Mouse (Mus musculus): ENCODE measurements around the gene Nudt16l1. TPM values are rescaled to one million over a fixed set of nuclear protein-coding genes. Genes with fewer than 3 reads are reported as not detected.

The Nudt16l1 gene
- 124 and 125 TPM in 2 replicates for polyA plus RNA-seq (2016; fragmentation: Nextera tagmentation; extraction: Ambion mirVana)

DNA sequence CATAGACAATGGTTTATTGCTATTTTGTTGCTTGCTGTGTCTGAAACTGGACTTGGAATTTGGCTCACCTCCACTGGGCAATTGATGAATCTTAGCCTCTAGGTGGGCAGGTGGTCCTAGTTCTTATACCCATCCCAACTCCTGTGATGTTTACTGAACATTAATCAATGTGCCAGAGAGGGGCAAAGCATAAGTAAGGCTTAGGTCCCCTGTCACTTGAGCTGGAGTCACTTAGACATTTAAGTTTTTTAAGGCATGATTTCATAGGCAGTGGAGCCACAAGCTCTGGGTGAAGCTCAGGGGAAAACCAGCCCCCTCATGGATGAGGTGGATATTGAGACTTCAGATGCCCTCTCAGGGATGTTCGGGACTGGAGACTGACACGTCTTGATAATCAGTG, at the start of gene Nudt16l1:
Nudt16l1 (plus strand) TSS at position 301 of the 400 bp plus-strand sequence.
- H3K27me3 ChIP-seq: no peaks in the 10 kb centered on the region
- no peaks in the 10 kb centered on the region for H3K9me3 ChIP-seq
- no peak for ATAC-seq (ENCODE audit: low FRiP score)
- H3K4me1 ChIP-seq: peaks cover 19% of the 10 kb centered on the region
- WGBS: 4% methylated on average over 2 of the region's 2 CpGs
- peak within 1 kb of the TSS; percentile 76 for H3K27ac ChIP-seq
- H3K4me2 ChIP-seq: peak within 1 kb of the TSS; percentile 96
- H3K36me3 ChIP-seq (replicated peaks): peaks cover 79% of the 10 kb centered on the region
- peak within 1 kb of the TSS; percentile 76 for H3K4me3 ChIP-seq (replicated peaks)
- H3K9ac ChIP-seq: peak within 1 kb of the TSS; percentile 90

DNA sequence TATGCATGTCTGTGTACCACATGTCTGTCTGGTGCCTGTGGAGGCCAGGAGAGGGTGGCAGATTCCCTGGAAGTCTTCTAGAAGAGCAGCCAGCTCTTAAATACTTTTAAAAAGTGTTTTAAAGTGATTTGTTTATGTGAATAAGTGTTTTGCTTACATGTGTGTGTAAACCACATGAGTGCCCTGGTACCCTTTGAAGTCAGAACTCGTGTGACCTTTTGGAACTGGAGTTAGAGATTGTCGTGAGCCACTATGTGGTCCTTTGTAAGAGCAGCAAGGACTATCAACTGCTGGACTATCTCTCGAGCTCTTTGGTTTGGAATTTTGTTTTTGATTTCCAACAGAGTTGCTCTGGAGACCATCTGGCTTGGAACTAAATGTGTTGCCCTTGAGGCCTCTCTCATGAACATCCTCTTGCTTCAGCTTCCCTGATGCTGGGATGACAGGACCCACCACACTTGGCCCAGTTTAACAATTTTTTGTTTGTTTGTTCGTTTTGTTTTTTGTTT, 48.3 kb upstream of the Nudt16l1 start:
- no peaks in the 10 kb centered on the region for H3K9me3 ChIP-seq
- H3K4me2 ChIP-seq: no peak overlapping the region

DNA sequence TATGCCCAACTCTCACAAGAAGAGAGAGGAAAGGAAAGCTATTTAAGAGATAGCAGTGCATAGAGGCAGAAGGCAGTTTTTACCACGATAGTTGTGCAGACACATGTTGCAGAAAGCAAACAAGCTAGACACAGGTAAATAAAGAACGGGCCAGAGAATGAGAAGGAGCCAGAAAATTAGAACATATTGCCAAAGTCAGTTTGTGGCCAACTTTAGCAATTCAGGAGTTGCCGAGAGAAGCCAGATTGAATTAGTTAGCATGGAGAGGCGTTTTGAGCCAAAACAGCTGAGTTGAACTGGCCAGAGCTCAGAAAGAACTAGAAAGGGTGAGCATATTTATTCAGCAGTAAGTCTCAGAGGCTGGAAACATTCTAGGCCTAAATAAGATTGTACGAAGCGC, 46.4 kb upstream of the Nudt16l1 start:
- H3K9ac ChIP-seq: no peak overlapping the region
- H3K4me3 ChIP-seq (replicated peaks): no peak overlapping the region
- no peaks in the 10 kb centered on the region for H3K36me3 ChIP-seq (replicated peaks)
- H3K27ac ChIP-seq: no peak overlapping the region
- H3K27me3 ChIP-seq: no peaks in the 10 kb centered on the region
- ATAC-seq (ENCODE audit: low FRiP score): no peak
- WGBS: 95% methylated on average over 6 of the region's 6 CpGs
- no peak overlapping the region for H3K4me2 ChIP-seq
- H3K9me3 ChIP-seq: no peaks in the 10 kb centered on the region
- H3K4me1 ChIP-seq: peaks cover 13% of the 10 kb centered on the region

More for the DNA sequence above, 48.3 kb upstream of the Nudt16l1 start:
- Histone ChIP-seq H3K36me3 (replicated peaks) (no peaks in the 10 kb centered on the region), H3K9ac (no peak overlapping the region), H3K4me3 (replicated peaks) (no peak overlapping the region), H3K27me3 (no peaks in the 10 kb centered on the region), H3K27ac (no peak overlapping the region), H3K4me1 (peaks cover 20% of the 10 kb centered on the region)
- no peak for ATAC-seq (ENCODE audit: low FRiP score)
- 85% methylated on average over 4 of the region's 4 CpGs for WGBS

DNA sequence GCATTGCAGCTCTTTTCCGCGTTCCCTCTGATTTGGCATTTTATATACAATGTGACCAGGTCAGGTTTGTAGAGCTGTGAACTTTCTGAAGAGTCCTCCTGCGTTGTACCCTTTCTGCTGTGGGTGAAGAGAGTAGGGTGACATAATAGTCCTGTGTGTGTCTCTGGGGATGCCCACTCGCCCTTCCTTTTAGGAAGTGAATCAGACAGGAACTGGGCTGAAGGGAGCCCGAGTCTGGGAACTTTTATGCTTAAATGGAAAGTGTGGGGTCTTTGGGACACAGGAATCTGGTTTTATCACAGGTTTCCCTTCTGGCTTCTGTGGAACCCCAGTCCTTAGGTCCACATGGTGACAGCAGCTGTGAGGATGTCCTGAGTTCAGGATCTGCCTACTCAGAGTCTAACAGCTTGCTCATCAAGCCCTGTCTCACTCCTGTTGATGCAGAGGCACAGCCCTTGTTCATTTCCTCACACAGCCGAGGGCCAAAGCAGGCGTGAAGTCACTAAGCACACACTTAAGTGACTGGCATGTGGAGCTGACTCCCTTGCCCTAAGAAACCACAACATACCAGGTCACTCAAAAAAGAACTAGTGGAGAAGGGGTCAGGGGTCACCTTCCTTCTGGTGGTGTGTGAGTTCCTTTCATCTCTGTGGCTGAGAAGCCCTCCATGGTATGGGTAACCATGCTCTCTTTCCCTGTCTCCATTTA, 44.2 kb upstream of the Nudt16l1 start:
- no peak for ATAC-seq (ENCODE audit: low FRiP score)
- WGBS: 86% methylated on average over 7 of the region's 7 CpGs
- H3K27ac ChIP-seq: no peak overlapping the region

DNA sequence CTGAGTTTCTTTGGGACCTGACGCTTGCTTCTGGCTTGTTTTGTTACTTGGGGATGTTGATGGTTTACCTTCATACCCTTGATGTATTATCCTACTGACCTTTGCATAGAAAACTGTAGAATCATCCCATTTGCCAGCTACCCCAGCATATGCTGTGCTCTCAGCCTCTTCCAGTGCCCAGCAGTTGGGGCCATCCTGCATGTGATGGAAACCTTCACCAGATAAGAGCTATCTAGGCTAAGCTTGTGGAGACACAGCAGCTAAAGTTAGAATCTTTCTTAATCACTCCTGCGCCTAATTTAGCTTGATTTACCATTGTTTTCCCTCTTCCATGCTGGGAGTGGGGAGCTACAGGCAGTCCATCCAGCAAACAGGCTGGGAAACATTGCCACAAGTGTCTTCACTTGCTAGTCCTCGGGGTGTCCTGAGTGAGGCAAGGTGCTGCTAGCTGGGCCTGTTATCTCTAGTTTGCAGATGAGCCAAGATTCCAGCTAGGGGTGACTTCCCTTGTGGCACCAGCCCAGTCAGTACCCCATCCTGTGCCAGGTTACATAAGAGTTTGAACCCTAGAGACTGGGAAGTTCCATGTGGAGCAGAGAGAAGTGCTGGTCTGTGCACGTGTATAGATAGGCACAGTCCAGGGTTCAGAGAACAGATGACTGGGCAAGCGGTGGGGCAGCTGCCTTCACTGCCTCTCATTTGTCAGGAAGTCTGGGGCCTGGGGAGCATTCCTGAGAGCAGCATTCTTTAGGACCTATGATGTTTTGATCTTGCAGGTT, 42.1 kb upstream of the Nudt16l1 start:
- Histone ChIP-seq H3K9ac (no peak overlapping the region), H3K4me1 (peaks cover 9% of the 10 kb centered on the region; the same call in 1 of the 2 replicates), H3K9me3 (no peaks in the 10 kb centered on the region), H3K27me3 (no peaks in the 10 kb centered on the region), H3K36me3 (replicated peaks) (no peaks in the 10 kb centered on the region), H3K27ac (no peak overlapping the region), H3K4me3 (replicated peaks) (no peak overlapping the region), H3K4me2 (no peak overlapping the region)
- no peak for ATAC-seq (ENCODE audit: low FRiP score)
- 80% methylated on average over 5 of the region's 5 CpGs for WGBS

More for the DNA sequence above, 44.2 kb upstream of the Nudt16l1 start:
- no peak overlapping the region for H3K4me2 ChIP-seq
- H3K9me3 ChIP-seq: no peaks in the 10 kb centered on the region
- no peak overlapping the region for H3K9ac ChIP-seq
- 0 out of 2 replicates have a peak, but pooled peaks cover 3% of the 10 kb centered on the region for H3K4me1 ChIP-seq
- no peaks in the 10 kb centered on the region for H3K36me3 ChIP-seq (replicated peaks)
- no peak overlapping the region for H3K4me3 ChIP-seq (replicated peaks)
- no peaks in the 10 kb centered on the region for H3K27me3 ChIP-seq

DNA sequence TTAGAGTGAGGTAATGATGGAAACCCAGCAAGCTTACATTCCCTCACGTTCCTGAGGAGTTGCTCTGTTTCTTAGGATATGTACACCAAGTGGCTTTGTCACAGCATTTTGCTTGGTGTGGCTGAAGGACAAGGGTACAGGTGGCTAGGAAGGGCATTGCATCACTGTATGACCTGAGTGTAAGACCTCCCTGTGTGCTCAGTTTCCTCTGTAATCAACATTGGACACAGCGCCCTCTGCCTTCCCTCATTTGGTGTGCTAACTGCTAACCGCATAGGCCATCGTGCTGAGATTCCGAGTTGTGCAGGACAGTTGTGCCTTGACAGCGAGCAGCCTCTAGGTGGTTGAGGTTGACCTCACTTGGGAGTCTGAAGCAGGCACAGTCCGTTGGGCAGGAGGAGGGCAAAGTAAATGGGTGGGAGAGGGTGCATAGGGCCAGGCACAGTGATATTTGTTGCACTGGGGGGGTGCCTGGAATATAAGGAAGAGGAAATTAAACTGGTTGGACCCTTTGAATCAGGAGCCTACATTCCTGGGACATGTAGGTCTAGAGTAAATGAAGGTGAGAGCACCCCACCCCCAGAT, 41.3 kb upstream of the Nudt16l1 start:
- 55% methylated on average over 7 of the region's 7 CpGs for WGBS
- ATAC-seq (ENCODE audit: low FRiP score): no peak
- Histone ChIP-seq H3K9ac (no peak overlapping the region), H3K36me3 (replicated peaks) (no peaks in the 10 kb centered on the region), H3K27me3 (no peaks in the 10 kb centered on the region), H3K4me3 (replicated peaks) (no peak overlapping the region), H3K4me1 (peaks cover 10% of the 10 kb centered on the region; the same call in 1 of the 2 replicates), H3K4me2 (no peak overlapping the region), H3K9me3 (no peaks in the 10 kb centered on the region), H3K27ac (no peak overlapping the region)

DNA sequence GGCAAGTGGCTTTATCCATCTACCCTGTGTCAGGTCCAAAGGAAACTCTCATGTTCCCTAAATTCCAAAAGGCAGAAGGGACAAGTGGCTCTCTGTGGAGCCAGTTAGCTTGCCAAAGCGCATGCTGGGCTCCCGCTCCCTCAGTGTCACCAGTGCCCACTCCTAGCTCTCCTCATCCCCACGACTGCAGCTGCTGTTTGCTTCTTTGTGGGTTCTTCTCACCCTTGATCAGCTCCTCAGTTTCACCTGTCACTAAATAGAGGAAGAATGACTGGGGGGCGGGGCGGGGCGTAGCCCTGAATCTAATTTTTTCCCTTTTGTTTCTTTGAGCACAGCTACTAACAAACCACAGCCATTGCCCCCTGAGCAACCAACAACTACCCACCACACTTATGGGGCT, 39.7 kb upstream of the Nudt16l1 start:
- H3K4me1 ChIP-seq: peaks cover 10% of the 10 kb centered on the region; the same call in 1 of the 2 replicates
- no peak overlapping the region for H3K4me3 ChIP-seq (replicated peaks)
- ATAC-seq (ENCODE audit: low FRiP score): no peak
- no peak overlapping the region for H3K9ac ChIP-seq
- H3K27me3 ChIP-seq: no peaks in the 10 kb centered on the region
- WGBS: 88% methylated on average over 6 of the region's 6 CpGs
- H3K27ac ChIP-seq: no peak overlapping the region
- H3K4me2 ChIP-seq: no peak overlapping the region
- no peaks in the 10 kb centered on the region for H3K36me3 ChIP-seq (replicated peaks)
- H3K9me3 ChIP-seq: no peaks in the 10 kb centered on the region

DNA sequence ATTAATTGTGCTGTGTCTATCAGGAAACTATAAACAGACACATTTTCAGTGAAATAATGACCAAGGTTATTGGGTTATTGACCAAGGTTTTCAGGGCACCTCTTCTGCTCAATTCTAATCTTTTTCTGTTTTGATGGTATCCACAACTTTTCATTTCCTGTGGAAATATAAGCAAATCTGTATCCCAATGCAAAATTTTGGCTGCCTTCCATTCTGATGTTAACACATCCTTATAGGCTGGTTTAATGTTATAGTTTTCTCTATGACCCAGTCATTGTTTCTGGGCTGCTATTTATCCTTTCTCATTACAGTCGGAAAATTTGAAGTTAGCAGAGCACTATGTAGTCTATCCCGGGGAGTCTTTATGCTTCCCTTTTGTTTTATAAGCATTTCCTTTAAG, 38.9 kb upstream of the Nudt16l1 start:
- Histone ChIP-seq H3K27me3 (no peaks in the 10 kb centered on the region), H3K4me3 (replicated peaks) (no peak overlapping the region), H3K4me2 (no peak overlapping the region), H3K36me3 (replicated peaks) (no peaks in the 10 kb centered on the region), H3K9ac (no peak overlapping the region), H3K27ac (no peak overlapping the region), H3K4me1 (peaks cover 10% of the 10 kb centered on the region; the same call in 1 of the 2 replicates), H3K9me3 (no peaks in the 10 kb centered on the region)
- 83% methylated on average over 2 of the region's 2 CpGs for WGBS
- no peak for ATAC-seq (ENCODE audit: low FRiP score)

DNA sequence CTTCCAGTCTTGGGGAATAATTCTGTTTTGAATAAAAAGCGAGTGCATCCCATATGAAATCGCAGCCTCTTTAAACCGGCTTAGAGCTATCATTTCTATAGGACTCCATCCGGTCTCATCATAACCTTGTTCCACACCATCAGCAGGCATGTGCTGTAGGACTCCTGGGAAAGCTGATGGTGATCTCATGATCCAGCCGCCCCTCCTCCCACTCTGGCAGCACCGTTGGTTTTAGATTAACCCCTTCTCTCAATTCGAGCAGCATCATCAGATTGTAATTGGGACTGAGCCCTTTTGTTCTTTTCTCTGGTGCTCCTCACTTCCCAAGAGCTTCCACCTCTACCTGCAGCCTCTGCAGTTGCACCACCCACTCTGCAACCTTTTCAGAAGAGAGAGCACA, 37.4 kb upstream of the Nudt16l1 start:
- H3K27ac ChIP-seq: no peak overlapping the region
- WGBS: 54% methylated on average over 7 of the region's 7 CpGs

DNA sequence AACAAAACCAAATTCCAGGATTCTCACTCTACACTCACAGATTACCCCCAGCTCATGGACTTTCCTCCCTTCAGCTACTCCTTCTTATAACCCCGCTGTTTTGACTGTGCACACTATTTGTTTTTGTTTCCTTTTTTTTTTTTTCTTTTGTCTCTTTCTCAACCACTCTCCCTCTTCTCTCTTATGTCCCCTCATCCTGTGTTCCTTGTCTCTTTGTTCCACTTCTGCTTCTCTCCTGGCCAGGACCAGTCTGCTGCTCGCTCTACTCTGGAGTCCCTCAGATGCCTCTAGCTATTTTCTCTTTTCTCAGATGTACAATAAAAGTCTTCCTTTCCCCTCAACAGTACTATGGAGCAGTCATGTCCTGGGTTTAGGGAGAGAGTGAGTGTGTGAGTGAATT, 36.2 kb upstream of the Nudt16l1 start:
- no peak for ATAC-seq (ENCODE audit: low FRiP score)
- Histone ChIP-seq H3K27ac (no peak overlapping the region), H3K4me3 (replicated peaks) (no peak overlapping the region), H3K4me1 (peaks cover 10% of the 10 kb centered on the region; the same call in 1 of the 2 replicates), H3K27me3 (no peaks in the 10 kb centered on the region), H3K36me3 (replicated peaks) (peaks cover 1% of the 10 kb centered on the region; the same call in 1 of the 2 replicates), H3K4me2 (no peak overlapping the region), H3K9me3 (no peaks in the 10 kb centered on the region), H3K9ac (no peak overlapping the region)
- WGBS: 80% methylated on average over 2 of the region's 2 CpGs

More for the DNA sequence above, 37.4 kb upstream of the Nudt16l1 start:
- H3K9ac ChIP-seq: no peak overlapping the region
- H3K36me3 ChIP-seq (replicated peaks): no peaks in the 10 kb centered on the region
- H3K27me3 ChIP-seq: no peaks in the 10 kb centered on the region
- H3K9me3 ChIP-seq: no peaks in the 10 kb centered on the region
- H3K4me3 ChIP-seq (replicated peaks): no peak overlapping the region
- ATAC-seq (ENCODE audit: low FRiP score): no peak; the same call in 1 of the 2 replicates
- H3K4me2 ChIP-seq: no peak overlapping the region
- H3K4me1 ChIP-seq: peaks cover 10% of the 10 kb centered on the region; the same call in 1 of the 2 replicates

DNA sequence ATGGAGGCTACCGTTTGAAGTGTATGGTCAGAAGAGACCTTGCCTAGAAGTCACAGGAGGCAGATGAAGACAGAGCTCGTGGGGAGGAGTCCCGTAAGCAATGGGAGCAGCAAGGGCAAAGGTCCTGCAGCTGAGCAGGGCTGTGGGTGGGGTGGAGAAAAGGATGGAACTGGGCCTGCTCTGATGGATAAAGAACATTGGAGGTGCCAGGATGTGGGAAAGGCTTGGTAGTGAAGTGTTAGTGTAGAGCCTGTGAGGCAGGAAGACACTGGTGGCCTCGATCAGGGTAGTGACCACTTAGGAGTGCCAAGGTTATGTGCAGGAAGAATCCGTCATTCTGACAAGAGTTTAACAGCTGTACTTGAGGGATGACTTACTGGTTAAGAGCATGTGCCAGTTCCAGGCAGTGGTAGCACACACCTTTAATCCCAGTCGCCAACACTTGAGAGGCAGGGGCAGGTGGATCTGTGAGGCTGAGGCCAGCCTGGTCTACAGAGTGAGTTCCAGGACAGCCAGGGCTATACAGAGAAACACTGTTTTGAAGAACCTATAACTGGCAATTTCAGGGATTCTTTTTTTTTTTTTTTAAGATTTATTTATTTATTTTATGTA, 35.0 kb upstream of the Nudt16l1 start:
- 87% methylated on average over 6 of the region's 6 CpGs for WGBS
- no peaks in the 10 kb centered on the region for H3K27me3 ChIP-seq
- H3K36me3 ChIP-seq (replicated peaks): peaks cover 4% of the 10 kb centered on the region; the same call in 1 of the 2 replicates
- H3K4me2 ChIP-seq: no peak overlapping the region
- H3K4me1 ChIP-seq: peaks cover 10% of the 10 kb centered on the region; the same call in 1 of the 2 replicates
- ATAC-seq (ENCODE audit: low FRiP score): no peak
- no peaks in the 10 kb centered on the region for H3K9me3 ChIP-seq
- H3K4me3 ChIP-seq (replicated peaks): no peak overlapping the region
- no peak overlapping the region for H3K27ac ChIP-seq
- H3K9ac ChIP-seq: no peak overlapping the region

DNA sequence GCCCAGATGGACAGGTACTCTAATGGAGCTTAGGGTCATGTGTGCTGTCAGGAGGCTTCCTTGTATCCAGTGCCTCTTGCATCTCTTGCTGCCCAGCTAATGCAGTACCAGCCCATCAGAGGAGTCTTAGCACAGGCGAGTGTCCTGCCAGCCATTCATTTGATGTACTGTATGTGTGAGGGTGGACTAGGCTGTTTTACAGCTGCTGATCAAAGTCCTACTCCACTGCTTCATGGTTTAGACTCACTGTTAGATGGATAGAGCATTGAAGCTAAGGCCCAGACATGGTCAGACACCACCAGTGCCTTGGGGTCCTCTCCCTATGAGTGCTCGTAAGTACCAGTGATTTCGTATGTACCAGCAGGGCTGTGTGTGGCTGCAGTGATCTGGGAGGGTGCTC, 33.7 kb upstream of the Nudt16l1 start:
- no peak for ATAC-seq (ENCODE audit: low FRiP score)

More for the DNA sequence above, 33.7 kb upstream of the Nudt16l1 start:
- H3K9me3 ChIP-seq: no peaks in the 10 kb centered on the region
- H3K36me3 ChIP-seq (replicated peaks): peaks cover 16% of the 10 kb centered on the region
- no peak overlapping the region for H3K9ac ChIP-seq
- H3K27ac ChIP-seq: no peak overlapping the region
- peaks cover 7% of the 10 kb centered on the region; the same call in 1 of the 2 replicates for H3K4me1 ChIP-seq
- no peak overlapping the region for H3K4me2 ChIP-seq
- H3K4me3 ChIP-seq (replicated peaks): no peak overlapping the region
- H3K27me3 ChIP-seq: no peaks in the 10 kb centered on the region
- 89% methylated on average over 3 of the region's 3 CpGs for WGBS
